Mouse (Mus musculus) Patski (cell line): ENCODE results near the gene Theg. TPM values are rescaled to one million over a fixed set of nuclear protein-coding genes. Genes with fewer than 3 reads are reported as not detected.

Source experiments
- ATAC-seq: fragments of 100-300 bp; one replicate; pipeline ENCODE4 v1.8.0; 2021
- CTCF ChIA-PET: fragments of 350-600 bp; sonication (Branson Sonifier 250); formaldehyde crosslinking; loops from one replicate; lab custom pipeline; 2022; ENCODE audit warnings: inconsistent platforms; lab: Charles Lee
- POLR2A ChIA-PET: fragments of 350-600 bp; sonication (Branson Sonifier 250); formaldehyde crosslinking; loops from one replicate; lab custom pipeline; 2022; ENCODE audit warnings: antibody characterized with exemption, inconsistent platforms; lab: Charles Lee
- DNase-seq: peaks from one replicate; pipeline ENCODE4 v3.0.0-alpha.2; 2011; ENCODE audit warnings: low read depth, low spot score
- H3K27me3 ChIP-seq: fragments of 371-371 bp; one replicate; pipeline ENCODE4 v1.5.1; 2021
- CTCF ChIP-seq: fragments of 100-300 bp; IDR thresholded peaks from one replicate; pipeline ENCODE4 v1.5.1; 2021
- in situ Hi-C: fragments of 300-500 bp; cut with MboI; formaldehyde crosslinking; loops from 3 replicates; pipeline ENCODE4 v1.11.1; 2018; ENCODE audit warnings: low pct_unique_long_range_greater_than_20kb, mixed read lengths
- polyA plus RNA-seq: library from polyadenylated mRNA; unstranded; gene quantifications from one replicate; pipeline ENCODE4 v1.2.3, GENCODE M21; 2021

Theg gene
- not detected for polyA plus RNA-seq

- in situ Hi-C loops: no loop called here
- DNase-seq (no peak), ATAC-seq (no peak)
- no peak for TF ChIP-seq CTCF
- ChIA-PET CTCF (no interaction called here), POLR2A (no interaction called here)
- peaks cover 25% of the 10 kb centered on the region for H3K27me3 ChIP-seq
Measured at GRCm38 (mm10) chr10:79587061-79587751, at the start of gene Theg. TSS of gene Theg (minus strand) at chr10:79587331.

GRCm38 (mm10) chr10:79636287-79636686, 49.2 kb upstream of the Theg start:
- peaks cover 41% of the 10 kb centered on the region for H3K27me3 ChIP-seq
- in situ Hi-C loops: no loop called here
- ChIA-PET POLR2A (no interaction called here), CTCF (no interaction called here)
- DNase-seq: no peak
- no peak for TF ChIP-seq CTCF
- ATAC-seq: no peak

GRCm38 (mm10) chr10:79633006-79633777, 46.1 kb upstream of the Theg start:
- DNase-seq (no peak), ATAC-seq (no peak)
- in situ Hi-C loops: no loop called here
- peaks cover 19% of the 10 kb centered on the region for H3K27me3 ChIP-seq
- CTCF ChIA-PET: no interaction called here
- POLR2A ChIA-PET: no interaction called here
- TF ChIP-seq CTCF: no peak

- DNase-seq: no peak
- in situ Hi-C loops: no loop called here
- ATAC-seq: no peak
- CTCF ChIA-PET: no interaction called here
- POLR2A ChIA-PET: no interaction called here
- peaks cover 8% of the 10 kb centered on the region for H3K27me3 ChIP-seq
- no peak for TF ChIP-seq CTCF
Measured at GRCm38 (mm10) chr10:79631432-79631831, 44.3 kb upstream of the Theg start.

DNA sequence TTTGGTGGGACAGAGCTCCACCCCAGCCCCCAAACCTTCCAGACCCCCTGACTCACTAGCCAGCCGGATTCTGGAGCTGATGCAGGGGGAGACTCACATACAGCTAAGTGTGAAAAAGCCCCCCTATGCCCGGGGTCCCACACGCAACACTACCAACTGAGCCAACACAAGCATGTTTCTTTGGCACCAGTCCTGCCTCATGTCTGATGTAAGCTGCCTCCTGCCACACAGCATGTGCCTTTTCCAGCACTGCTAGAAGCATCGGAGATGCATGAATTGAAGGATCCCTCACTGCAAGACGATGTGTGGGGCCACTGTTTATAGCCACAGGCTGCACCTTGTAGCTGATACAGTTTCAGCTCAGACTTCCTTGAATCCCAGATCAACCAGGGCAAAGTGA, 41.2 kb upstream of the Theg start:
- no peak for DNase-seq
- in situ Hi-C loops: no loop called here
- ChIA-PET CTCF (no interaction called here), POLR2A (no interaction called here)
- ATAC-seq: no peak
- peaks cover 17% of the 10 kb centered on the region for H3K27me3 ChIP-seq
- no peak for TF ChIP-seq CTCF

DNA sequence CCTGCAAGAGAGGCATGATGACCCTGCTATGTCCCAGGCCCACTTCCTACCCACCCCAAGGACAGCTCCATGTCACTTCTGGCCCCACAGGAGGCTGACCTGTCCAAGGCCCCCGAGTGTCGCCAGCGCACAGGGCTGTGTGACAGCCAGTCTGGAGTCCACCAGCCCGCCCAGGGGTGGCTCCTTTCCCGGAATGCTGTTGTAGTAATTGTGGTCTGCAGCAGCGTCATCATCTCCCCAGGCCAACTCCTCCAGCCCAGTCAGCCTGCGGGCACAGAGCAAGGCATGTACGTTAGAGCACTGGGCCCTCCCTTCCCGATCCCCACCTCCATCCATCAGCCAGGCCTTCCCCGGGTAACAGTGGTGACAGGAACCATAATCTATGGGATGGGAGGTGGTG, 39.0 kb upstream of the Theg start:
- CTCF ChIA-PET: no interaction called here
- peaks cover 33% of the 10 kb centered on the region for H3K27me3 ChIP-seq
- no peak for TF ChIP-seq CTCF
- in situ Hi-C loops: no loop called here
- DNase-seq: no peak
- POLR2A ChIA-PET: no interaction called here
- ATAC-seq: peak; percentile 28

GRCm38 (mm10) chr10:79625398-79625797, 38.3 kb upstream of the Theg start:
- CTCF ChIA-PET: no interaction called here
- ATAC-seq (no peak), DNase-seq (no peak)
- POLR2A ChIA-PET: no interaction called here
- in situ Hi-C loops: no loop called here
- no peak for TF ChIP-seq CTCF
- H3K27me3 ChIP-seq: peaks cover 38% of the 10 kb centered on the region

- ChIA-PET CTCF (no interaction called here), POLR2A (no interaction called here)
- DNase-seq: no peak
Measured at GRCm38 (mm10) chr10:79623950-79624349, 36.8 kb upstream of the Theg start.

DNA sequence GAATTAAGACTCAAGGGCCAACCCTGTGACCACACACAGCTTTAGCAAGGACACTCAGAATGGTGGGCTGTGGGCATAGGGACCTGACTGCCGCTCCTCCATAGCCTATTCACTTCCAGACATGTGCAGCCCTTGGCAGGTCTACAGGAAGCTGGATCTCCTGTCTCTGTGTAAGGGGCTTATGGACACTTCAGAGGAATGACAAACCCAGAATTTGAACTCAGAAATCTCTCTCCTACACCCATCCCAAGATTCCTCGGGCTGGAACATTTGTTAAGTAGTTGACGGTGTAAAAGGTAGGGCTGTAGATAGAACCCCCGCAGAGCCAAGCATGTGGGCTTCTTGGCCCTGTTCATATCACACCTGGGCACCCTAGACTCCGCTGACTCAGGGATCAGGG, 29.2 kb upstream of the Theg start:
- POLR2A ChIA-PET: no interaction called here
- DNase-seq (no peak), ATAC-seq (no peak)
- TF ChIP-seq CTCF: no peak
- CTCF ChIA-PET: no interaction called here
- peaks cover 42% of the 10 kb centered on the region for H3K27me3 ChIP-seq
- in situ Hi-C loops: no loop called here

More at GRCm38 (mm10) chr10:79623950-79624349, 36.8 kb upstream of the Theg start:
- in situ Hi-C loops: no loop called here
- peaks cover 43% of the 10 kb centered on the region for H3K27me3 ChIP-seq
- no peak for TF ChIP-seq CTCF
- ATAC-seq: no peak

GRCm38 (mm10) chr10:79615860-79616259, 28.7 kb upstream of the Theg start:
- ChIA-PET POLR2A (no interaction called here), CTCF (no interaction called here)

GRCm38 (mm10) chr10:79614305-79614643, 27.1 kb upstream of the Theg start:
- ChIA-PET POLR2A (interaction anchor here (1.1 kb wide), 1 partner anchor 63 kb away, joined by 5 read pairs; no protein-coding TSS in a partner anchor), CTCF (no interaction called here)
- in situ Hi-C loops: no loop called here
- H3K27me3 ChIP-seq: peaks cover 39% of the 10 kb centered on the region
- ATAC-seq: no peak
- DNase-seq: no peak
- TF ChIP-seq CTCF: no peak

More at GRCm38 (mm10) chr10:79615860-79616259, 28.7 kb upstream of the Theg start:
- TF ChIP-seq CTCF: no peak
- in situ Hi-C loops: no loop called here
- ATAC-seq (no peak), DNase-seq (no peak)
- H3K27me3 ChIP-seq: peaks cover 39% of the 10 kb centered on the region
